Mouse (Mus musculus) kidney, postnatal 14 days (tissue): ENCODE measurements around the gene Dmtf1.
"Not testable (repeated sequence)": the region's sequence is repeated elsewhere in the genome, so short reads cannot be mapped to it uniquely, and the experiment has no call there.

Experiments used
- DNase-seq: peaks from one replicate; pipeline ENCODE4 v3.0.0; 2022; ENCODE audit warnings: mixed read lengths

Dmtf1 gene

GRCm38 (mm10) chr5:9161456-9162041 lies at the start of gene Dmtf1:
Gene Dmtf1 (minus strand): TSS chr5:9161776.
- peak; percentile 94 for DNase-seq

DNA sequence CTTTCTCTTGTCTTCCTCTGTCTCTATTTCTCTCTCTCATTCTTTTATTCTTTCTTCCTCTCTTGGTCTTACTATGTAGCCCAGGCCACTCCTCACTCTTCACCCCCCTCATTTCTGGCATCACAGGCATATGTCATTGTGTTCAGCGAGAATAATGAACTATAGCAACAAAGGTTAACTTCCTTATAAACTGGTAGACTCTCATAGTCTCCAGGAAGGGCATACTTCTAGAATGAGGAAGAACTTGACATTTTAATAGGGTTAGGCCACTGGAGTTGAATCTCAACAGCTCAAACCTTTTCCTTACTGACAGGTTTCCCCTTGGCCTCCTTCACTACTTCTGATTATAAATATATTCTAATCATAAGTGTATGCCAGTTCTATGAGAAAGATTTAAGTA lies 24.9 kb upstream of the Dmtf1 start:
- no peak for DNase-seq

- DNase-seq, result no peak
Measured at GRCm38 (mm10) chr5:9173295-9173694, 11.7 kb upstream of the Dmtf1 start.

- not testable (repeated sequence) for DNase-seq
Measured at GRCm38 (mm10) chr5:9169328-9170005, 7.9 kb upstream of the Dmtf1 start.

DNA sequence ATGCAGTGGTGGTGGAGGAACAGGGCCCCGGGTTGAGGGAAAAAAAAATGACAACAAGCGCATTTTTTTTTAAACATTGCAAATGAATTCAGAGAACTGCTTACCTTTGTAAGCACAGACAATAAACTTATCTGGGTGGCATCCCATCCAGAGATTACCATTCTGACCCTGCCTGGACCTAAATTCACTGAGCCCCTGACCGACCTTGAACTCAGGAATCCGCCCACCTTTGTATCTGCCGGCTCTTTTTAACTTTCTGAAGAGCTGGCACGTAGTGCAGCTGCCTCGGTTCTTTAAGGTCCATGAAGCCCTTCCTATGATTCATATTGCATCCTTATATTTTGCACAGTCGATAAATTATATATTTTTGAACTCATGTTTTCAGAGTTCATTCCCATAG lies 4.8 kb upstream of the Dmtf1 start:
- DNase-seq, result no peak

DNA sequence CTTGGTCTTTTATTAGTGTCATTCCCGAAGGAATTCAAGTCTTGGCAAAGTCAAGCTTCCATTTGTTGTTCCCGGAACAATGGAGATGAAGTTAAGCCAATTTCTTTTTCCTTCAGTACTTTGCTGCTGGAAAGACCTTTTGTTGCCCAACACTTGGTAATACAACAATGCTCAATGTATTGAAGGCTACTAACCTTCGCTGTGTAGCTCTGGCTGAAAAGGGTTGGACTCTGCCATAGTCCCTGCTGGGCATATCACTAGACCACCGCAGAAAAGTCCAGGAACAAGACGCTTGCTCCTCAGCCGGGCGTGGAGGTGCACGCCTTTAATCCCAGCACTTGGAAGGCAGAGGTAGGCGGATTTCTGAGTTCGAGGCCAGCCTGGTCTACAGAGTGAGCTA lies 3.6 kb upstream of the Dmtf1 start:
- not testable (repeated sequence) for DNase-seq

GRCm38 (mm10) chr5:9163411-9163810 lies 1.8 kb upstream of the Dmtf1 start:
- no peak for DNase-seq

DNA sequence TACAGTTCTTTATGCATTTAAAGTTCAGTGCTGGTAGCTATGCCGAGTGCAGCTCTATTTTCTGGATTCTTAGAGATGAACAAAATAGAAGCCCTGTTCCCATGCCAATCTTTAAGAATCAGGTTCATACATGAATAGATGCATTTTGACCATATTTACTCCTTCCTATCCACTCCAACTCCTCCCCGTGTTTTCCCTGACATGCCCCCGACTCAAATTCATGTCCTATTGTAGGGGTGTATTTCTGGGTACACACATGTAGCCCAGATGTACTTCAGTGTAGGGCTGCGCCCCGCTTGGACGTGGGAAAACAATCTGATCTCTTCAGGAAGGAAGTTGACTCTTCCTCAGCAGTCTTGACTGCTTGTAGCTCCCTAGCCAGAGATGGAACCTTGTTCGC lies 512 bp upstream of the Dmtf1 start:
- peak; percentile 12 for DNase-seq

- DNase-seq, result peak; percentile 60
Measured at GRCm38 (mm10) chr5:9160831-9161455, 633 bp downstream of the Dmtf1 start.

GRCm38 (mm10) chr5:9157336-9157735 lies 4.2 kb downstream of the Dmtf1 start:
- DNase-seq, result no peak

GRCm38 (mm10) chr5:9156746-9157145 lies 4.8 kb downstream of the Dmtf1 start:
- no peak for DNase-seq

GRCm38 (mm10) chr5:9149273-9149850 lies 12.2 kb downstream of the Dmtf1 start:
- DNase-seq, result no peak

DNA sequence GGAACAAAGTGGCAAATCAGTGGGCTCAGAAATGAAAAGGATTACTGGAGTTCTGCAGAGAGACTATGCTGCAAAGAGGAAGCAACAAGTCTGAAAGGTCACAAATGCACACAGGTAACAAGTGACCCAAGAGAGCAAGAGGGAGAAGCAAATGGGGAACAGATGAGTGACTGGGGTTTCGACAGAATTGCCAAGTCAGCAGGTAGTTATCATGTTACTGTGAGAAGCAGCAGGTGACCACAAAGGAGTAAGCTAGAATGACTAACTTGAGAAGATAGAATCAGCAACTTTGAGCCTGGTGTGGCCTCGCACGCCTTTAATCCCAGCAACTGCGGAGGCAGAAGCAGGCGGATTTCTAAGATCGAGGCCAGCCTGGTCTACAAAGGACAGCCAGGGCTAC lies 19.2 kb downstream of the Dmtf1 start:
- no peak for DNase-seq

GRCm38 (mm10) chr5:9140724-9141123 lies 20.9 kb downstream of the Dmtf1 start:
- no peak for DNase-seq

- DNase-seq, result no peak
Measured at GRCm38 (mm10) chr5:9135588-9135987, 26.0 kb downstream of the Dmtf1 start.

DNA sequence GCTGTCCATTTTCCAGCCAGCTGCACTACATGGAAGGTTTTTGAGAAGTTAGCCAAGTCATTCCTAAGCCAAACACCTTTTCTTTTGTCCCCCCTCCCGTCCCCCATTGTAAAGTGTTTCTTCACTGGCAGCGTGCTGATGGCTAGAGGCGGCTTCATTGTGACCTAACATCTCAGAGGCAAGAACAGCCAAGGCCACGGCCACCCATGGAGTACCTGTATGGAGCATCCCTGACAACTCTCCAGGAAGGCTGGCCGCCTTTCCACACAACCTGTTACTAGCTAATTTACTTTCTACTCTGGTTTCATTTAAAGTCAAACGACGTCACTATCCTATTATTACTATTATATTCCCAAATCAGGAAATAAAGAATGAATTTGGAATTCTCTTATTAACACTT lies 29.8 kb downstream of the Dmtf1 start:
- DNase-seq, result no peak

GRCm38 (mm10) chr5:9128566-9128965 lies 33.0 kb downstream of the Dmtf1 start:
- DNase-seq, result no peak

DNA sequence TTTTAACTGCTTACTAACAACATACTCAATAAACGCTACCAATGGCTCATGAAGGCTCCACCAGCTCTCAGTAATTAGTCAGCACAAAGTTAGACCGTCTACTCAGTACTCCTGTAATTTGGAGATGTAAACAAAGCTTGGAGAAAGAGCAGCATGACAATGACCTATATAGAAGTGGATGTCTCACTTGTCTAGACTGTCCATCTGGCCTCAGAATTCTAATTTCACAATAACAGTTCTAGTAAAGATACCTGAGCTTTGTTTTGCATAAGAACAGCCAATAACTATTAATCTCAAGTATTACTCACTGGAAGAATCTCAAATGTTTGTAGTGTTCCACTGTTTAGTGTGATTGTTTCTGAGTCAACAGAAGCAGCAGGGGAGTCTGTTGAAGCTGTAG lies 37.4 kb downstream of the Dmtf1 start:
- DNase-seq, result no peak

GRCm38 (mm10) chr5:9114162-9114561 lies 47.4 kb downstream of the Dmtf1 start:
- DNase-seq, result no peak

- DNase-seq, result peak; percentile 65
Measured at GRCm38 (mm10) chr5:9111759-9112158, 49.8 kb downstream of the Dmtf1 start.

GRCm38 (mm10) chr5:9111285-9111684 lies 50.3 kb downstream of the Dmtf1 start:
- no peak for DNase-seq

DNA sequence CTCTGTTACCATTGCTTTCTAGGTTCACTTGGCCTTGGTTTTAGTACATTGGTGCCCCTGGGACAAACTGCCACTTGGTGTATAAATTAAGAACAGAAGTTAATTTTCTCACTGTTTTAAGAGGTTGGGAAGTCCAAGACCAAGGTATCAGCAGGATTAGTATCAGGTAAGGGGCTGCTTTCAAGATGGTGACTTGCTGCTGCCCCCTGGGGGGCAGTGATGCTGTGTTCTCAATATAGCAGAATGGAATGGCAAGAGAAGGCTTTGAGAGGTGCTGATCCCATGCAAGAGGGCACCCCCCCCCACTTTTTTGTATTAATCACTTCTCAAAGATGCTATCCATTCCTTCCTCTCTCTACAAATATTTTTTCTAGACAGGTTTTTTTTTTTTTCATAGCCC lies 52.0 kb downstream of the Dmtf1 start:
- DNase-seq, result no peak

- DNase-seq, result peak; percentile 29
Measured at GRCm38 (mm10) chr5:9108490-9108889, 53.1 kb downstream of the Dmtf1 start.
